Mouse (Mus musculus) cerebellum, adult 2 months (tissue): ENCODE results near the gene Pou6f2.

Experiments used
- CTCF ChIP-seq: fragments of 200-500 bp; IDR thresholded peaks from 2 replicates; pipeline ENCODE4 v1.5.1; 2011; ENCODE audit warnings: low read depth, mild to moderate bottlenecking, control low read depth, low read length, moderate library complexity, borderline replicate concordance; ENCODE audit not compliant: insufficient read depth
- POLR2A ChIP-seq: fragments of 200-500 bp; IDR thresholded peaks from 2 replicates; pipeline ENCODE4 v1.6.1; 2011; ENCODE audit warnings: low read length, control low read depth, borderline replicate concordance; ENCODE audit not compliant: insufficient read depth

DNA sequence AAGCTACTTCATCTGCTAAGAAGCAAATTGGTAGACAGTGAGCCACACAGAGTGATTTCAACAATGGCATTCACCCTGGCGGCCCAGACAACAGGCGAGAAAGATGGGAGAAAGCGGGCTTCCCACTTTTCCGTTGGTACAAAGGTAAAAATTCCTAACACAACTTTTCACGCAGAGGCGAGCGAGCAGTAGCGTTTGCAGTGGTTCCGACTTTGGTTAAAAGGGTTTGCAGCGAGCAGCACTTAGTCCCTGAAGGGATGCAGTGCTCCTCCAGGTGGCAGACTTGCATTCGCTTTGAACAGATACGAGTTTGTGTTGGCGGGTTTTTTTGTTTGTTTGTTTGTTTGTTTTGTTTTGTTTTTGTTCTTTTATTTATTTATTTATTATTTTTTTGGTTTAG lies 273.1 kb downstream of the Pou6f2 start:
- TF ChIP-seq CTCF: peak; percentile 61
- TF ChIP-seq POLR2A: no peak
